Mouse (Mus musculus): Measurements from ENCODE around the gene Zic1.

- TF ChIP-seq CTCF (IDR thresholded peaks at IDR 0.05; ENCODE audit: extremely low read depth, insufficient read length, insufficient replicate concordance, low read depth, low read length) (no peak), POLR2A (IDR thresholded peaks at IDR 0.05; ENCODE audit: low read depth, low read length) (no peak)
Measured at GRCm38 (mm10) chr9:91348746-91349145, 16.9 kb downstream of the Zic1 start.
